Mouse (Mus musculus) testis, adult 10 weeks (tissue): ENCODE measurements around the gene Ruvbl2. TPM values are rescaled to one million over a fixed set of nuclear protein-coding genes. Genes with fewer than 3 reads are reported as not detected.

ENCODE experiments used
- polyA plus RNA-seq: library from polyadenylated mRNA; stranded (reverse); fragments of 350-450 nt; fragmentation: Illumina TruSeq; extraction: RNeasy Lipid Tissue Mini Kit (QIAGEN cat#74804); gene quantifications from one replicate; pipeline ENCODE4 v1.2.3, GENCODE M21; 2014; ENCODE audit warnings: low read depth, low replicate concordance

Gene Ruvbl2
- 7.8 TPM for polyA plus RNA-seq

GRCm38 (mm10) chr7:45437521-45438276 is at the start of gene Ruvbl2:
Gene Ruvbl2 (minus strand): TSS chr7:45438096.

GRCm38 (mm10) chr7:45486761-45487415 is 49.0 kb upstream of the Ruvbl2 start, which contains the start of gene Gm45808:
Gene Gm45808 (minus strand): TSS chr7:45486811.

GRCm38 (mm10) chr7:45481374-45481927 is 43.6 kb upstream of the Ruvbl2 start, which contains the start of gene Tulp2:
Gene Tulp2 (plus strand): TSS chr7:45481877.

GRCm38 (mm10) chr7:45466283-45467089 is 28.6 kb upstream of the Ruvbl2 start, which contains the start of gene Bax:
Gene Bax (minus strand): TSS chr7:45466898.

GRCm38 (mm10) chr7:45459564-45460140 is 21.8 kb upstream of the Ruvbl2 start, which contains the start of gene Ftl1:
Gene Ftl1 (minus strand): TSS chr7:45459884.

GRCm38 (mm10) chr7:45434203-45435015 is 3.5 kb downstream of the Ruvbl2 start, which contains the start of gene Gys1:
Gene Gys1 (plus strand): TSS chr7:45434844.

GRCm38 (mm10) chr7:45420615-45420919 is 17.3 kb downstream of the Ruvbl2 start, which contains the start of gene Lhb:
Gene Lhb (plus strand): TSS chr7:45420820.

GRCm38 (mm10) chr7:45413113-45413863 is 24.6 kb downstream of the Ruvbl2 start, which contains the start of gene Ntf5:
Gene Ntf5 (plus strand): TSS chr7:45413695.

GRCm38 (mm10) chr7:45405091-45406075 is 32.5 kb downstream of the Ruvbl2 start, which contains the start of gene Kcna7:
Gene Kcna7 (plus strand): TSS chr7:45405653.

GRCm38 (mm10) chr7:45395578-45396336 is 42.1 kb downstream of the Ruvbl2 start, which contains the start of gene Snrnp70:
Gene Snrnp70 (minus strand): TSS chr7:45395742.

Other genes starting within 250 kb of the Ruvbl2 start
- 0.49 TPM for gene Ccdc155, start 233.2 kb downstream of the Ruvbl2 start, polyA plus RNA-seq
- gene Dkkl1, start 225.9 kb downstream of the Ruvbl2 start, polyA plus RNA-seq = 186 TPM
- gene Tead2, start 222.3 kb downstream of the Ruvbl2 start, polyA plus RNA-seq = 2.0 TPM
- 0.70 TPM for gene Cd37, start 199.0 kb downstream of the Ruvbl2 start, polyA plus RNA-seq
- gene Slc6a16, start 197.0 kb downstream of the Ruvbl2 start, polyA plus RNA-seq = 10.2 TPM
- 50.8 TPM for gene Slc6a21, start 160.6 kb downstream of the Ruvbl2 start, polyA plus RNA-seq
- gene Trpm4, start 104.3 kb downstream of the Ruvbl2 start, polyA plus RNA-seq = 0.74 TPM
- 0.08 TPM for gene Hrc, start 102.8 kb downstream of the Ruvbl2 start, polyA plus RNA-seq
- gene Ppfia3, start 71.1 kb downstream of the Ruvbl2 start, polyA plus RNA-seq = not detected
- gene Lin7b, start 67.5 kb downstream of the Ruvbl2 start, polyA plus RNA-seq = 0.39 TPM
- gene Snrnp70, start 42.4 kb downstream of the Ruvbl2 start, polyA plus RNA-seq = 109 TPM
- not detected for gene Kcna7, start 32.4 kb downstream of the Ruvbl2 start, polyA plus RNA-seq
- gene Ntf5, start 24.4 kb downstream of the Ruvbl2 start, polyA plus RNA-seq = 0.43 TPM
- 0.36 TPM for gene Lhb, start 17.3 kb downstream of the Ruvbl2 start, polyA plus RNA-seq
- gene Gys1, start 3.3 kb downstream of the Ruvbl2 start, polyA plus RNA-seq = 0.24 TPM
- 0.38 TPM for gene Ftl1, start 21.8 kb upstream of the Ruvbl2 start, polyA plus RNA-seq
- 0.29 TPM for gene Bax, start 28.8 kb upstream of the Ruvbl2 start, polyA plus RNA-seq
- 121 TPM for gene Tulp2, start 43.8 kb upstream of the Ruvbl2 start, polyA plus RNA-seq
- gene Gm45808, start 48.7 kb upstream of the Ruvbl2 start, polyA plus RNA-seq = not detected
- 6.7 TPM for gene Dhdh, start 50.7 kb upstream of the Ruvbl2 start, polyA plus RNA-seq
- gene Nucb1, start 72.3 kb upstream of the Ruvbl2 start, polyA plus RNA-seq = 18.8 TPM
- 0.73 TPM for gene Ppp1r15a, start 88.2 kb upstream of the Ruvbl2 start, polyA plus RNA-seq
- 2.1 TPM for gene Plekha4, start 88.2 kb upstream of the Ruvbl2 start, polyA plus RNA-seq
- not detected for gene Hsd17b14, start 116.8 kb upstream of the Ruvbl2 start, polyA plus RNA-seq
- 4.4 TPM for gene Bcat2, start 132.1 kb upstream of the Ruvbl2 start, polyA plus RNA-seq
- not detected for gene Fgf21, start 177.4 kb upstream of the Ruvbl2 start, polyA plus RNA-seq
- gene Fut1, start 179.2 kb upstream of the Ruvbl2 start, polyA plus RNA-seq = not detected
- 55.9 TPM for gene Izumo1, start 183.7 kb upstream of the Ruvbl2 start, polyA plus RNA-seq
- gene Rasip1, start 189.4 kb upstream of the Ruvbl2 start, polyA plus RNA-seq = not detected
- 0.11 TPM for gene Mamstr, start 201.9 kb upstream of the Ruvbl2 start, polyA plus RNA-seq
- 0.17 TPM for gene Fut2, start 228.3 kb upstream of the Ruvbl2 start, polyA plus RNA-seq
- not detected for gene Ntn5, start 245.9 kb upstream of the Ruvbl2 start, polyA plus RNA-seq